Mouse (Mus musculus): ENCODE data around the gene Tmem63a.

The Tmem63a gene

DNA sequence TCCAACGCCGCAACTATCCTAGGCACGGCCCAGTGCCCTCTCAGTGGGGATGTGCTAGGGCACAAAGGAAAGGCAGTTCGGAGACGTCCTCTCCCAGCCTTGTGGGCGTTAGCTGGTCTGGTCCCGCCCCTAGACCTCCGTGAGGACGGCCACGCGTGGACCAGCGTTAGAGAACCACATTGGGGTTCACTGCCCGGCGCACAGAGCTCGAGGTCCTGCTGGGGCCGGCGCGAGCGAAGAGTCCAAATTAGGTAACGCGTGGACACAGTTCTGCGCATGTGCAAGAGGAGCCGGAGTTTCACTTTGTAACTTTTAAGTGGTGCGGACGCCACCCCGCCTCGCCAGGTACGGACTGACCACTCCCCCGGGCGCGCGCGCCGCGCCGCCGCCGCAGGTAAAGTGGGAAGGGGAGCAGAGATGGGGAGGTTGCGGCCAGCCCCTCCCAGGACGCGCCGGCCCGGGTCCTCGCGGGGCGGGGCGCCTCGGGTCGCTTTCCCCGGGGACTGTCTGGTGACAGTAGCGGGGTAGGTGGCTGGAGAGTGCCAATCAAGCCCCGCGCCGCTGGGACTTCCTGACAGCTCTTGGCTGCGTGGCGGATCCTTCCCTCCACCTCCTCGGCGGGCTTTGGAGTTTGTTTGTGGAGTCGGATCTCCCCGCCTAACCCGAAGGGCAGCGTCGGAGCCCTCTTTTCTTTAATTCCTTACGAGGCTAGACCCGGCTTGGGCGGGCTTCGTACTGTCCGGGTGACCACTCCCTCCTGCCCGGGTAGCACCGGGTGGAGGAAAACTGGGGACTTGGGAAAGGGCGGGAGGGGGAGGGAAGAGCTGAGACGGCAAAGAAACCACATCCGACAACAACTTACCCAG, at the start of gene Tmem63a:
Gene Tmem63a (plus strand): TSS at position 179 of the 866 bp plus-strand sequence.
- peak; percentile 58 for DNase-seq (ENCODE audit: low read depth, low spot score)

DNA sequence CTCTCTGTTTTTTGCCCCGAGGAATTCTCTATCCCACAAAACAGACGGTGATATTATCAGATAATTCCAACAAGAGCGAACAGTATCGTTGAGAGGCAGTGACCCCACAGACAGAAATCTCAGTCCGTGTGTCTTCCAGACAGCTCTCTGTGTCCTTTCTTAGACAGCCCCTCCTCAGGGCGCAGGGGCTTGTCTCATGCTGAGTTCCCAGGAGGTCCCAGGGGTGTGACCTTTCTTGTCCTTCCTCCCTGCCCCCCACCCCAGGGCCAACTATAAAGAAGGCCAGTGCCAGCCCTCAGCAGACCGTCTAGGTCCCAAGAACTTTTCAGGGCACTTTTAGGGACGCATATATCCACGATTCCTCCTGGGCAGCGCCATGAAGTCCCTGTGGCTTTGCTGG, 49.3 kb upstream of the Tmem63a start, which contains the start of gene Lefty2:
Gene Lefty2 (plus strand): TSS at position 301 of the 400 bp plus-strand sequence.
- no peak for DNase-seq (ENCODE audit: low read depth, low spot score)

DNA sequence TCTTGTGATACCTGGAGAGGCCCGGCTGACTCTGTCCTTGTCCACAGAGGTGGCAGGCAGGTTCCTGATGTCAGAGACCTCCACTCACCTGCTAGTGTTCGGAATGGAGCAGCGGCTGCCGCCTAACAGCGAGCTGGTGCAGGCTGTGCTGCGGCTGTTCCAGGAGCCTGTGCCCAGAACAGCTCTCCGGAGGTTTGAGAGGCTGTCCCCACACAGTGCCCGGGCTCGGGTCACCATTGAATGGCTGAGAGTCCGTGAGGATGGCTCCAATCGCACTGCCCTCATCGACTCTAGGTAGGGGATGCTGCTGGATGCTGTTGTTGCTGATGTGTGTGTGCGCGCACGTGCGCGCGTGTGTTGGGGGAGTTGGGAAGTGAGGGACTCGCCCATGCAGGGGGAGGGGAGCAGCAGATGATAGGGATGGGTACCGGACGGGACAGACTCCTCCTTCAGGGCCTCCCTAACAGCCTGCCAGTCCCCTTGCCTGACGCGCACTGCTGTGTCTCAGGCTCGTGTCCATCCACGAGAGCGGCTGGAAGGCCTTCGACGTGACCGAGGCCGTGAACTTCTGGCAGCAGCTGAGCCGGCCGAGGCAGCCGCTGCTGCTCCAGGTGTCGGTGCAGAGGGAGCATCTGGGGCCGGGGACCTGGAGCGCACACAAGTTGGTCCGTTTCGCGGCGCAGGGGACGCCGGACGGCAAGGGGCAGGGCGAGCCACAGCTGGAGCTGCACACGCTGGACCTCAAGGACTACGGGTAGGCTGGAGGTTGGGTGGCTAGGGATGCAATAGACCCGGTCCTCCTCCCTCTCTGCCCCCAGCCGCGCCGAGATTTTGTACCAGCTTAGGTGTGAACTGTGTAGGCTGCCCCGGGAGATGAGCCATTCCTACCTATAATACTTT, 47.8 kb upstream of the Tmem63a start:
- peak; percentile 64 for DNase-seq (ENCODE audit: low read depth, low spot score)

DNA sequence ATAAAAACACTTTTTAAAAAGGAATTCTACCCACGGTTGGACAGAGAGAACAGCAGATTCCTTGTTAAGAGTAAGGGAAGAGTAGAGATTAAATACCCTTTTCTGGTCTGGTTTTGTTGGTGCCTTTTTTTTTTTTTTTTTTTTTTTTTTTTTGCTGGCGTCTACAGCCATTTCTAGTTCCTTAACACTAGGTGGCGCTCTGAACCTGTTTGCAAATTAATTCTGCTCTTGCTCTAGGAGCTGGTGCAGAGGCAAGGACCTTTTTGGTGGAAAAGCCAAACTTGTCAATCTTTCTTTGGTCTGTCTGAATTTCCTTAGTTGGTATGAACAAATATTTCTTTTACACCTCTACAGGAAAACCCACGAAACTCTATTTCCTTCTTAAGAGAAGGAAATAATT, 41.0 kb upstream of the Tmem63a start:
- peak; percentile 72 for DNase-seq (ENCODE audit: low read depth, low spot score)

DNA sequence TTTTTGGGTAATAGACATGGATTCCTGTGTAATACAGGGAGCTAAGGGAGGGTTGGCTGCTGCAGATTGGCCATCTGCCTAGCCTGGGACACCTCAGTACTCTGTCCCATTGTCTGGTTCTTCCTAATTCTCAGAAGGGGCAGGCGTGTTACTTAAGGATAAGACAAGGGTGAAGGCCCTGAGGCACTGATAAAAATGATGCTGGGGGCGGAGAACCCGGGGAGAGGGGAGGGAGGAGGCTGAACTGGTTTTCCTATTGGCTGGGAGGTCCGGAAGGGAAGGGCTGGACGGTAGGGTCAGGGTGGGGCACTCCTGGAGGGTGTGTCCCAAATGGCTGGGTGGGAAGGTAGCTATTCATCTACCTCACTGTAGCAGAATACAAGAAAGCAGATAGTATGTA, 39.2 kb upstream of the Tmem63a start:
- DNase-seq (ENCODE audit: low read depth, low spot score), result peak; percentile 84

DNA sequence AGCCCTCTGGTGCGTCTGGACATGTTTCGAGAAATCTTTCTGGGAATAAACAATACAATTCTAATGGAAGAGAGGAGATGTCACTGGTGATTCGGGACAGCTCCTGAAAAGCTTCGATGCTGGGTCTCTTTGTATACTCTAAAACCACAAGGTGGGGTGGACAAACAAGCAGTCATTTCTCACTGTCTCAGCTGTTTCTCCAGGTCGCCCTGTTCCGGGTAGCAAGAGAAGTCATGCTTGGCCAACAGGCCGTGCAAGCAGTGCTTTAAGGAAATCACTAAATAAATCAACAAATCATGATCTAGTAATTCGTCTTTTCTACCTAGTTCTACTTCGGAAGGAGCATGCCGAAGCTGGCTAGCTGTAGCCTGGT, 38.5 kb upstream of the Tmem63a start:
- DNase-seq (ENCODE audit: low read depth, low spot score), result no peak

DNA sequence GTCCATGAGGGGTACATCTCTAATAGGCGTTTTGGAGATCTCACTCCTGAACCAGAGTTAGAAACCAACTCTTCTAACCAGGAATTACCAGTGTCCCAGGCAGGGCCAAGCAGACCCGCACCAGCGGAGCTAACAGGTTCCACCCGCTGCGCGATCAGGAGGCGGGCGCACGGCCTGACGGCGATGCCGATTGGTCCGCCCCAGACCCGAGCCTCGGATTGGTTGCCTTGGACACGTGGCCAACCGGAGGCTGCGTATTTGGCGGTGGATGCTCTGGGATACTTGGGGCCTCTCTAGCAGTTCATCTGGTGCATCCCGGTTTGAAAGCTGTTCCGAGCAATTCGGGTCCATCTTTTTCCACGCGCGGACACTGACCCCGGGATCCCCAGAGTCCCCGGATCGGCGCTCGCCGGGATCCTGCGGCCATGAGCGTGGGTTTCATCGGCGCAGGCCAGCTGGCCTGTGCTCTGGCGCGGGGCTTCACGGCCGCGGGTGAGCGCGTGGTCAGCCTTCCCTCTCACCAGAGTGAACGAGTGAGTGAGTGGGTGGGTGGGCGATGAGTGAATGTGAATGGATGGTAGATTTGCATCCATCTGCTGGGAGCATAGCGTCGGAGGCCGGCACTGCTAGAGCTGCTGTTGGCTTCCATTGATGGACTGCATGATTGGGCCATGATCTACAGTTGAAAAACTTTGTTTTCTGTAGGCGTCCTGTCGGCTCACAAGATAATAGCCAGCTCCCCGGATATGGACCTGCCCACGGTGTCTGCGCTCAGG, 37.9 kb upstream of the Tmem63a start, which contains the start of gene Pycr2:
Gene Pycr2 (plus strand): TSS at position 255 of the 776 bp plus-strand sequence.
- DNase-seq (ENCODE audit: low read depth, low spot score), result peak; percentile 95

DNA sequence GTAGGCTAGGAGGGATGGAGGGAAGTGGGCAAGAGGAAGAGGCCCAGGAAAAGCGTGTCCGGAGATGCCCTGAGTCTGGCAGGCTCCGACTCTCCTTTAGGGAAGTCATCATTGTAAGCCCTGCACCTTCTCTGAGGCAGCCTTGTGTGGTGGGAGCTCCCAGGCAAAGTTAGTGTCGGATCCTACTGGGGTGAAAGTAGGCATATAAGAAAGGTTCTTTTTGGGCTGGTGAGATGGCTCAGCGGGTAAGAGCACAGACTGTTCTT, 37.4 kb upstream of the Tmem63a start:
- no peak for DNase-seq (ENCODE audit: low read depth, low spot score)

DNA sequence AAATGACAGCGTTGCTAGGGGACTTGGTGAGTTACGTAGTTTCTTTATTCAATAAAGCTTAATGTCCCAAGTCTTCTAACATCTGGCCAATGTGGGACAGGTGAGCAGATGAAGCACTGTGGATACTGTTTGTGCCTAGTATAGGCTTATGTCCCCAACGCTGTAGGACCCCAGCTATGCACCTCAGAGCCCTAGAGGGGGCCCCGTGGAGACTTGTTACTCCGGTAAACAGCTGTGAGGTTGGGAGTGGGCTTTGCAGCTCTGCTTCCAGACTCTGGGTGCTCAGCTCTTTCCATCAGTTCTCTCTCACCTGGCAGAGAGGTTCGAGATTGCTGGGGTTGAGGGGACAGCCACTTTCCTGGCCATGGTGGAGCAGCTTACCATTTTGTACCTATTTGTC, 36.8 kb upstream of the Tmem63a start:
- no peak for DNase-seq (ENCODE audit: low read depth, low spot score)

DNA sequence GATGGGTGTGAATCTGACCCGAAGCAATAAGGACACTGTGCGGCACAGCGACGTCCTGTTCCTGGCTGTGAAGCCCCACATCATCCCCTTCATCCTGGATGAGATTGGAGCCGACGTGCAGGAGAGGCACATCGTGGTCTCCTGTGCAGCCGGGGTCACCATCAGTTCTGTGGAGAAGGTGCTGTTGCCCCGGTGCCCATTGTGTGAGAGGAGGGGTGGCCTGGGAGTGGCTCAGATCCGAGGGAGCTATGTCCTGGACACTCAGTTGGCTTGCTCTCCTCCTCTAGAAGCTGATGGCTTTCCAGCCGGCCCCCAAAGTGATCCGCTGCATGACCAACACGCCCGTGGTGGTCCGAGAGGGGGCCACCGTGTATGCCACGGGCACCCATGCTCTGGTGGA, 36.3 kb upstream of the Tmem63a start:
- DNase-seq (ENCODE audit: low read depth, low spot score), result no peak

DNA sequence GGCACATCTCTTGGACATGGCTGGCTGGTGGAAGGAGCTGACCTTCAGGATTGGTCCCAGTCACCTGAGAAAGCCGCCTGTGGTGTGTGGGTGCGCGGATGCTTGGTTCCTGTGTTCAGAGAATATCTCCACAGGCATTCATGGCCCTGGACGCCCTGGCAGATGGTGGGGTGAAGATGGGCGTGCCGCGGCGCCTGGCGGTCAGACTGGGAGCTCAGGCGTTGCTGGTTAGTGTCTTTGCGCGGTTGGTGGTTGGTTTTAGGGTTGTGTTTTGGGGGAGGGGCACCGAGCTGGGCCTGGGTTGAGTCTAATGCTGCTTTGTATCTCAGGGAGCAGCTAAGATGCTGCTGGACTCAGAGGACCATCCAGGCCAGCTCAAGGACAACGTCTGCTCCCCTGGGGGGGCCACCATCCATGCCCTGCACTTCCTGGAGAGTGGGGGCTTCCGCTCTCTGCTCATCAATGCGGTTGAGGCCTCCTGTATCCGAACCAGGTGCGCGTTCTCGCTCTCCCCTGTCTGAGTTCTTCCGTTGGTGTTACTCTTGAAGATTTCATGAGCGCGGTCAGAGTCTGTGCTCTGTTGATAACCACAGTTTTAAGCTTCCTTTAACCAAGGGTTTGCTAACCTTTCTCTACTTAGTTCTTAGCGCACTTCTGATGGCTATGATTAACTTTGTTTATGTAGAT, 35.5 kb upstream of the Tmem63a start:
- peak; percentile 44 for DNase-seq (ENCODE audit: low read depth, low spot score)

DNA sequence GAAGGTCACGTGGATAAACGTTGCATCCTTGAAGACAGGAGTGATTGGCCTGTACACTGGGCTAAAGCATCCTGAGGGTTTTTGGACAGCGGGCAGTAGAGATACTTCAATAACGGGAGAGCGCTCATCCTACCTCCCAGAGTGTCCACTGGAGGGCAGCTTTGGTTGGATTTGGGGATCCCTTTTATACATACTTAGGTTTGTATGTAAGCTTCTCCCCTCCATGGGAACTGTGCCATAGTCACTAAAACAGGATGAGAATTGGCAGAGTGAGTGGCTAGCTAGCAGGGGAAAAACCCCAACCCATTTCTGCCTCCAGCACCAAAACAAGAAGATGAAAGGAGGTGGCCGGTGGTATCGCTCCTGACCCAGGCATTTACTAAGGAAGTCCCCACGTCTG, 31.0 kb upstream of the Tmem63a start:
- no peak for DNase-seq (ENCODE audit: low read depth, low spot score)

DNA sequence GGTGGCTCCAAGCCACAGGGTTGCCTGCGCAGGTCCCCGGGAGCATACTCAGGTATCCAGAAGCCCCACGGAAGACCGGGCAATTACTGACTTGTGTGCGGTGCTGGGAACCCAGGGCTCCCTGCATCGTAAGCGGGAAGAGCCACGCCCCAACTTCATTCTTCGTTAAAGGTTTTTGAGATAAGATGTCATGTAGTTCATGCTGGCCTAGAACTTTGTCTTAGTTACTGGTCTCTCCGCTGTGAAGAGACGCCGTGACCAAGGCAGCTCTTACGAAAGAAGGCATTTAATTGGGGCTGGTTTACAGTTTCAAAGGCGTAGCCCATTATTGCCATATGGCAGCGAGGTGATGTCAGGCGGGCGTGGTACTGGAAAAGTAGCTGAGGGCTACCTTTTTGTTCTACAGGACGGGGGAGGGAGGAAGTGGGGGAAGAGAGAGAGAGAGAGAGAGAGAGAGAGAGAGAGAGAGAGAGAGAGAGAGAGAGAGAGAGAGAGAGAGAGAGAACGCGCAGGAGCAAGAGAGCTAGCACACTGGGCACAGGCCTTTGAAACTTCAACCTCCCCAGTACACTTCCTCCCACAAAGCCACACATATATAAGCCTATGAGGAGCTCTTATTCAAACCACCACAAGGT, 30.4 kb upstream of the Tmem63a start:
- no peak for DNase-seq (ENCODE audit: low read depth, low spot score)

DNA sequence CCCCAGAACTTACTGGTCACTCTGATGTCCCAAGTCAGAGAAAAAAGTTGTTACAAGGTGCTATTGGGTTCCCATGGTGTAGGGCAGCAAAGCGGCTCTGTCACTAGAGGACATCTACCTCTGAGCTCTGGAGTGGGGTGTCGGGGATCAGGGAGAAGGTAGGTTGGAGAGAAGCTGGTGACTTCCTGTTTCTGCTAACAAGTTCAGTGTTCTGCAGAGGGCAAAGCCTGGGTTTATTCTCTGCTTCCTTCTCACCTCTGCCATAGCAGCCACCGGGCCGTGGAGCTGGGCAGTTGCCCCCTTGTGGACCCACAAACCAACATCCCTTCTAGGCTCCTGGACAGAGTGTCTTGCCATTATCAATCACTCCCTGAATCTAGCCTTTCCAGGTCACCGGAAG, 29.4 kb upstream of the Tmem63a start:
- no peak for DNase-seq (ENCODE audit: low read depth, low spot score)

DNA sequence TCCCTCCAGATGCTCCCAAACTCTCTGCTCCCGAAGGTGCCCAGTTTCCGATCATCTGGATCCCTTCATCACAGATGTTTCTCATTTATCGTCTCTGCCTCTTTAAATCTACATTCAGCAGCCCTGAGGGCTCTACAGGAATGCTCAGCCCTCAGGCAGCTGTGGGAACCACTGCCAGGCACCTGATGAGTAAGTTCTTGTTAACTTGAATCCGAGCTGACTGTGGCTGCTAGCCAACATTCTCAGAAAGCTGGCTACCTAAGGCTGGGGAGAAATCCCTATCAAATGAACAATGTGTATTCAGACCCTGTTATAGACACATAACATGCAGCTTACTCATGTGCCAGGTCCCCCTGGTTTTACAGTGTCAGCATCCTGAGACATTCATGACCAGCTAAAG, 28.3 kb upstream of the Tmem63a start:
- no peak for DNase-seq (ENCODE audit: low read depth, low spot score)

DNA sequence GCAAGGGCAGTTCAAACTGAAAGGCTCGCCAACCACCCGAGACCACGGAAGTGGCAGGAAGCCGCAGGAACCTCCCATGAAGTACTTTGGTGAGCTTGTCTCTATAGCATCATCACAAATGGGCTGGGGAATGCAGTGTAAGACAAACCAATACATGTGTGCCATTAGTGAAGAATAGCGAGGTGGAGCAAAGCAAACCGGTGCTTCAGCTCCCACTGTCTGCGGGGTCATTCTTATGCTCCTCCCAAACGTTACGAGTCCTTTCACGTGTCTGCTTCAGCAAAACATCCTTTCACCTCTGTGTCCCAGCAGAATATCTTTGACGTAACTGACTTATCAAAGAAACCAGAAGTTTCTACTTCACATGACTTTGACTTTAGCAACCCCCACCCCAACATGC, 25.7 kb upstream of the Tmem63a start:
- no peak for DNase-seq (ENCODE audit: low read depth, low spot score)

DNA sequence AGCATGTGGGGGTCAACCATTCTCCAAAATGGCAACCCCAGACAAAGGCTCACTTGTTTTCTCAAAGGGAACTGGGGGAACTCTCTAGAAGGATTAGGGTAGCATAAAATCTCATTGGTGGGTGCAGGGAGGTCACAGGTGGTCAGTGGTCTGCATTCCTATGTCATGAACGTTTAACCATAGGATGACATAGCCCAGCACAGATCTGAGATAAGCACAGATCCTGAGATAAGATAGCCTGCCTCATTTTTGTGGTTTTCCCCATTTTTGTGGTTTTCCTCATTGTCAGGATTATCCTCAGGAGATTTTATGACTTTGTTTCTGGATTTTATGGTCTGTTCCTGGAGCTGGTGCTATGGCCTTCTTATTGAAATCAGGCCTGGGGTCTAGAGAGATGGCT, 25.1 kb upstream of the Tmem63a start:
- no peak for DNase-seq (ENCODE audit: low read depth, low spot score)

DNA sequence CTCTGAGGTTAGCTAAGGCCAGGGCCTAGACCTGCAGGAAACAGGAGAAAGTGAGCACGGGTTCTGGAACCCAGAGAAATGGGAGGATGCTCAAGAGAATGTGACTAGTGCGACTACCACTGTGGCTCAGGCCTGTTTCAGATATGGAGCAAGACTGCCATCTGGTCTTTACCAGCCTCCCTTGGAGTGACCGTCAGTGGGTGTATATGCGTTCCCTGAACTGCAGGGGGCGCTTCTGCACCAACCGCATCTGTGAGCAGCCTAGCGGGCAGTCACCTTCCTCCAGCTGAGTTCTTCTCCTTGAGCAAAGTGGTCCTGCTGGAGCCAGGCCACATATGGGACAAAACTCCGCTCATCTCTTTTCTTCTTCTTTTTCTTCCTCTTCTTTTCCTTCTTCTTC, 22.5 kb upstream of the Tmem63a start:
- DNase-seq (ENCODE audit: low read depth, low spot score), result peak; percentile 82

DNA sequence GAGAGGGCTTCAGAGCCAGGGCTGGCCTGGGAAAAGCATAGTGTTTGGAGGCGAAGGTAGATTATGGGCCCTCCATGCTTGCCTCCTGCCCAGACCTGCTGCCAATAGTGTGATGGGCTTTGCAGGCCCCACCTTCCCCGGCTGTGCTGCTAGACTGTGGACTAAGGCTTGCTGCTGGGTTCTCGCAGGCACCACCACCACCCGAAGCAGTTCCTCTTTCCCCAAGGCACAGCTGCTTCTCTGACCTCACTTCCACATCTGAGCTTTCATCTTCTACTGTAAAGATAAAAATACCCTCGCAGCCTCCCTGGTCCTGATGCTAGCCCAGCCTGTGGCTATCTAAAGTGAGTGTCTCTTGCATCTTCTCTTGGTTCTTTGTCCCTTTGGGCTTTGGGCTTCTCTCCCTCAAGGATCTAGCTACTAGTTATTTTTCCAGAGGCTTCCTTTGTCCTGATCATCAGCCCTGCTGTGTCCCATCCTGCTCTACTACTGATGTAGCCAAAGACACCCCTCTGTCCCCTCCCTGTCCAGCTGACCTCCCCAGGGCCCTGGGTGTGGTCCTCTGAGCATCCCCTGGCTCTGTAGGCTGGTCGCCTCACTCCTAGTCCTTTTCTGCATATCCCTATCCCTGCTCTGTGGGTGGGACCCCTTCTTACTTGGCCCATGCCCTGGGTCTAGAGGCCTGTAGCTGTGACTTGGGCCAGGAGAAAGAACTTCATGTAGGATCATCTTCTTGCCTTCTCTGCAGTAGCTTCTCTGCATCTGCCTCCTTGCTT, 19.7 kb upstream of the Tmem63a start:
- no peak for DNase-seq (ENCODE audit: low read depth, low spot score)

DNA sequence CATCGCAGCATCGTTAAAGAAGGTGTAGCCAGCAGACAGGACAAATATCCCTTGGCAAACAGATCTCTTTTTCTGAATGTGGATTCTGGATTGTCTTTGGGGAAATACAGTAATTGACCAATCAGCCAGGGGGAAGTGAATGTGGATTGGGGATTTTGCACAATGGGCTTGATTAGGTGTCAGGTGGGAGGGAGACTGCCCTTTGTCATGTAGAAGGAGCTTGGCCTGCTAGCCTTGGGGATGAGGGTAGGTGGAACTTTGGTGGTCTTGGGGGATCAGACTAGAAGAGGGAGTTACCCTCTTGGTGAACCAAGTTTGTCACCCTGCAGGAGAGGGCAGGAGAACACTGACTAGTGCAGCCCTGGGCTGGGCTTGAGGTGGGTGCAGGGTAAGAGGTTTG, 17.4 kb upstream of the Tmem63a start:
- peak; percentile 72 for DNase-seq (ENCODE audit: low read depth, low spot score)

Data from R1 (cell line).